Mouse (Mus musculus): Measurements from ENCODE around the gene Casp14.
"Not testable (repeated sequence)": the region's sequence is repeated elsewhere in the genome, so short reads cannot be mapped to it uniquely, and the experiment has no call there.

Casp14 gene

DNA sequence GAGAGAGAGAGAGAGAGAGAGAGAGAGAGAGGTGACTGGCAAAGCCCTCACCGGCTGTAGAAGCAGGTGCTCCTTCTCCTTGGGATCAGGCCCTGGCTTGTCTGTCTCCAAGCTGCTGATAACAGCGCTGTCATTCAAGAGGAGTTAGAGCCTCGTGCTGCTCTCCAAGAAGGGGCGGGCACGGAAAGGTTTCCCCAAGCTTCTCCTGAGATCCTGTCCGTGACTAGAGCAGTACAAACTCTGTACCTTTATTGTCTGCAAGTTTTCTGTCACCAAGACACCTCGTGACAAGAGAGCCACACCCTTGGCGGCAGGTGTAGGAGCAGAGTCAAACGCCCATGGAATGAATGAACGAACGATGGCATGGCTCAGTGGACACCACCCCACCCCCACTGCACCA is at the start of gene Casp14:
Casp14 (minus strand) TSS at position 239 of the 400 bp plus-strand sequence.
- no peak for DNase-seq

DNA sequence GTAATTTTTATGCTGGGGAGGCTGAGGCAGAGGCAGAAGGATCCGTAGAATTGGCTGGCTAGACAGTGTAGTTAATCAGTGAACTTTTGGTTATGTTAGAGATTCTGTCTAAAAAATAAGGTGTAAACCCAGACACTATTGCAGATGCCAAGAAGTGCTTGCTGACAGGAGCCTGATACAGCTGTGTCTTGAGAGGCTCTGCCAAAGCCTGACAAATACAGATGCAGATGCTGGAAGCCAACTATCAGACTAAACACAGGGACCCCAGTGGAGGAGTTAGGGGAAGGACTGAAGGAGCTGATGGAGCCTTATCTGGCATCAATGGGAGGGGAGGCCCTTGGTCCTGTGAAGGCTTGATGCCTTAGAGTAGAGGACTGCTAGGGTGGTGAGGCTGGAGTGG is 47.5 kb upstream of the Casp14 start:
- DNase-seq = no peak

- peak; percentile 20 to 32 for DNase-seq
Observed at GRCm38 (mm10) chr10:78756021-78756420, 37.9 kb upstream of the Casp14 start.

DNA sequence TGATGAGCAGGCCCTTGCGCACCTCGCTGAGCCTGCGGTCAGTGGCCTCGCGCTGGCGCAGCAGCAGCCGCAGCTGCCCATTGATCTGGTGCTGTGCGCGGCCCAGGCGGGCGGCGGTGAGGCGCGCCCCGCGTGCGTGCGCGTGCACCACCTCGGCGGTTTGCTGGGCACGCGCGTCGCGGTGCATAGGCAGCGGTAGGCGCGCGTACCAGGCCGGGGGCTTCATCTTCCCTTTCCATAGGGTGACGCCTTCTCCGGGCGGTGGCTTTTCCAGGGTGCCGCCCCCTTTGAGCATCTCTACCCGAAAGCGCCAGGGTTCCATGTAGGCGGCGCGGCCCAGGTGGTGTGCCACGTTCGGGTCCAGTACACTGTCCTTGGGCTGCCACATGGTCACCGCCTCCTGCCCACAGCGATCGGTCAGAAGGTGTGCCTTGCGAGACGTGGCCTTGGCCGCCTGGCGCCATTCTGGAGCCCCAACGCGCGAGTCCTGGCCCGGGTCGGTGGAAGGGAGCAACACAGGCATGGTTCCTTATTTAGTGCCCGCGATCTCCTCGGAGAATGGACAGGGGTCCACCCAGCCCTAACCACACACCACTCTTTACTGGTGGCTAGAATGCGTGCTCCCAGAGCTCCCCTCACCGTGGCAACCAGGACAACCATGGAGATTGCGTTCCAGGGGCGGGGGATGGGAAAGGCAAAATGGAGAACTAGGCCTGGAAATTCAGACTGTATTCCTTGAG is 34.5 kb upstream of the Casp14 start, which contains the start of gene Ccdc105:
Ccdc105 (minus strand) TSS at position 614 of the 740 bp plus-strand sequence.
- no peak for DNase-seq

DNA sequence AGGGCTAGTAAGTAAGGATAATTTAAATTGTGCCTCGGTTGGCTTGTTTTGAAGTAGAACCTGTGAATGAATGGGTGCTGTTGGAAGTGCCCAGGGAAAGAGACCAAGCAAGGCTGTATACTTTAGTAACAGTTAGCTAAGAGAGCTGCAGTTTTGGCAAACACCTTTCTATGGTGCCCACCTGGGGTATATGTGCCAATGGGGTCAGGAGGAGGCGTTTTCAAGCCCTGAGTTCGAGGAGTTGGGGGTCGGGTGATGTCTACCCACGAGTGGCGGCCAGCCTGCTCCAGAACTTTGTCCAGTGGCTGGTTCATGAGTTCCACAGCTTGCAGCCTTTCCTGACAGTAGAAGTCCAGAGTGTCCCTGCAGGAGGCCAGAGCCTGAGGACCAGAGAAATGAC is 30.9 kb upstream of the Casp14 start:
- no peak for DNase-seq

DNA sequence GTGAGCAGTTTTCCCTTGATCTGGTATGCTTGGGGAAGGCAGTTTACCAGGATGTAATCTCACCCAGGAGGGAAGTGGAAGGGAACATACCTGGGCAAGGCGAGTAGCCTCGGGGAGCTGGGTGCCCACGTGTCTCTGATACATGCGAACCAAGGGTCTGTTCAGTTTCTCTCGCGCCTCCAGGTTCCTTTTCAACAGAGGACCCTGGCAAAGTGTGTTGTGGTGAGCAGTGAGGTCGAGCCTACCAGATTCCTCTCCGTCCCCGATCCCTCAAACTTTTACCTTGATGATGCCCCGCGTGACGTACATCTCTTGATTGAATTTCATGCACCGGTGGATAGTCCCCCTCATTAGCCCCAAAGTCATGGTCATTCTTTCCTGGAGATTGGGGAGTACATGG is 30.1 kb upstream of the Casp14 start:
- DNase-seq = no peak

- DNase-seq = no peak
Observed at GRCm38 (mm10) chr10:78747035-78747721, 29.1 kb upstream of the Casp14 start.

- no peak for DNase-seq
Observed at GRCm38 (mm10) chr10:78745453-78746232, 27.5 kb upstream of the Casp14 start.

DNA sequence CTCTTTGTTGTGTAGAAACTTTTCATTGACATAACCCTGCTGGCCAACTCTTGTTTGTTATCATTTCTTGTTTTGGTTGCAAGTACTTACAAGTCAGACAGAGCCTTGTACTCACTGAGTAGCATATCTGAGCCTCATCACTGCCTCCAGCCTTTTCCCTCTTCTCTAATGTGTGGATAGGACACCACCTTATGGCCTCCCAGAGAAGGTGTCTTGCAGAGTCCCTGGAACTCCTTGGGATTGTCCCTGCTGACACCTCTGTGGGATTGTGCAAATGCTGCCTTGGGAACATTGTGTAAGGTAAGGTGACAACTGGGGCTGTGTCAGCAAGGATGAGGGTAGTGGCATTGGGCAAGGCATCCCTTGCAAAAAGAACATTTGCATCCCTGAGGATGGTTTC is 25.6 kb upstream of the Casp14 start:
- no peak for DNase-seq

DNA sequence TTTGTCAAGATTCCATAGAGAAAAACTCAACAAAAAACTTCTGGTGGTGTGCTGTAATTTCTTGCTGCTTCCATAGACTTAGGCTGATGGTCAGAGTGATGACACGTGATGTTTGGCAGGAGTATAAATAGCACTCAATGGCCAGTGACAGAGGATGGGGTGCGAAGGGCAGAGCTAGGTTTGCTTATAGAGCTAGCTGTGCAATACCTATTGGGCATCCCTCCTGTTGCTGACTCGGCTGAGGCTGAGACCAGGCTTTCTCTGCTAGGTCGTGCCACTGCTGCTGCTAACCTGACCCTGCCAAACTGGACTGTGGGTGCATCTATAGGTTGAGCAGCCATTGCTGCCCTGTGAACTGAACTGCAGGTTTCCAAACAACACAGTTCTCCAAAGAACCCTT is 21.7 kb upstream of the Casp14 start:
- no peak for DNase-seq

GRCm38 (mm10) chr10:78727876-78728275 is 9.8 kb upstream of the Casp14 start:
- DNase-seq = no peak

- DNase-seq = no peak
Observed at GRCm38 (mm10) chr10:78727035-78727434, 8.9 kb upstream of the Casp14 start.

- no peak for DNase-seq
Observed at GRCm38 (mm10) chr10:78723416-78723815, 5.3 kb upstream of the Casp14 start.

- DNase-seq = no peak
Observed at GRCm38 (mm10) chr10:78722654-78723053, 4.6 kb upstream of the Casp14 start.

GRCm38 (mm10) chr10:78722036-78722435 is 3.9 kb upstream of the Casp14 start:
- no peak for DNase-seq

GRCm38 (mm10) chr10:78716231-78716630 is 1.9 kb downstream of the Casp14 start:
- no peak for DNase-seq

GRCm38 (mm10) chr10:78715156-78715555 is 2.9 kb downstream of the Casp14 start:
- no peak for DNase-seq

- no peak for DNase-seq
Observed at GRCm38 (mm10) chr10:78714129-78714528, 4.0 kb downstream of the Casp14 start.

DNA sequence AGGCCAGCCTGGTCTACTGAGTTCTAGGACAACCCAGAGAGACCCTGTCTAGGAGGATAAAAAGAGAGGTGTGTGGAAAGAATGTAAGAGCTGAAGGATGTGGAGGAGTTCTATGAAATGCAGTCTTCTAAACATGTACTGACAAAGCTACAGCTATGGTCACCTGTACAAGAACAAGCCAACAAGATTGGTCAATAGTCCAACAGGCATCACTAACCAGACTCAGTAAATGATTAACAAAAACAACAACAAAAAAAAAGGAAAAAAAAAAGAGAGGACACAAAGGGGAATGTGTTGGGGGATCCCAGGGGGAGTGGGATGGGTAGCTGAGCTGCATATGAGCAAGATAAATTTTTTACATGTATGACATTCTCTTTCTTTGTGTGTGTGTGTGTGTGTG is 7.4 kb downstream of the Casp14 start:
- no peak for DNase-seq

DNA sequence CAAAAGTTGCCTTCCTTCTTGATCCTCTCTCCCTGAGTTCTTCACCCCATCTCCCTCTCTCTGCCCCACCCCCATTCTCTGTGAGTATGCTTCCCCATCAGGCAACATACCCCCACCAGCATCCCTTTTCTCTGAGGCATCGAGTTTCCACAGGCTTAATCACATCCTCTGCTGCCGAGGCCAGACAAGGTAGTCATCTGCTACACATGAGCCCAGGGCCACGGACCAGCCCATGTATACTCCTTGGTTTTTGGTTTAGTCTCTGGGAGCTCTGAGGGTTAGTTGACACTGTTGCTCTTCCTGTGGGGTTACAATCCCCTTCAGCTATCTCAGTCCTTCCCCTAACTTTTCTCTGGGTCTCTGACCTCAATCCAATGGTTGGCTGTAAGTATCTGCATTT is 17.2 kb downstream of the Casp14 start:
- DNase-seq = no peak

- DNase-seq = no peak
Observed at GRCm38 (mm10) chr10:78689973-78690372, 28.1 kb downstream of the Casp14 start.

- no peak for DNase-seq
Observed at GRCm38 (mm10) chr10:78686995-78687577, 31.0 kb downstream of the Casp14 start.

DNA sequence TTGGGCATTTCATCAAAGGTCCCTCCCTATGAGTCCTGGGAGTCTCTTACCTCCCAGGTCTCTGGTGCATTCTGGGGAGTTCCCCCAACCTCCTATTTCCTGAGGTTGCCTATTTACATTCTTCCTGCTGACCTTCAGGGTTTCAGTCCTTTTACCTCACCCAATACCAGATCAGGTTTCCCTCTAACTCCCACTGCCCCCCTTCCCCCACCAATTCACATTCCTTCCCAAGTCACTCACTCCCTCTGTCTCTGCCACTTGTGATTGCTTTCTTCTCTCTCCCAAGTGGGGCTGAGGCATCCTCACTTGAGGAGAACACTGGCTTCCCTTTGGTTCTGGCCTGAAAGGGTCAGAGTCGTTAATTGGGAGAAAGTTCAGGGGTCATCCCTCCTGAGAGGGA is 48.0 kb downstream of the Casp14 start:
- DNase-seq = not testable (repeated sequence)
